Mouse (Mus musculus): ENCODE results near the gene Tlr4.

Tlr4 gene

DNA sequence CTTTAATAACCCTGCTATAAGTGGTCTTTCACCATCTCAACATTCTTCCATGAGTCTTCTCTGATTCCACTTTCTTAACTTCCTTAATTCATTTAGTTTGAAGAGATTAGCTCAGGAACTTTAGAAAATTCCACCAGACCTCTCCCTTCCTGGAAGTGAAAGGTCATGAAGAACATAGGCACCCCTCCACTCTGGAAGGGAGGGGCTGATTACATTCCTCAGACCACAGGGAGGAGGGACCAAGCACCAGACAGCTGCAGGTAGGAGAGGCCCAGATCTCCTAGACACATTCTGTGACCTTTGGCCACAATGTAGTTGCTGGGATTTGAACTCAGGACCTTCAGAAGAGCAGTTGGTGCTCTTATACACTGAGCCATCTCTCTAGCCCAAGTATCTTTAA lies 72.7 kb downstream of the Tlr4 start:
- DNase-seq (ENCODE audit: low read depth, low spot score) = no peak

DNA sequence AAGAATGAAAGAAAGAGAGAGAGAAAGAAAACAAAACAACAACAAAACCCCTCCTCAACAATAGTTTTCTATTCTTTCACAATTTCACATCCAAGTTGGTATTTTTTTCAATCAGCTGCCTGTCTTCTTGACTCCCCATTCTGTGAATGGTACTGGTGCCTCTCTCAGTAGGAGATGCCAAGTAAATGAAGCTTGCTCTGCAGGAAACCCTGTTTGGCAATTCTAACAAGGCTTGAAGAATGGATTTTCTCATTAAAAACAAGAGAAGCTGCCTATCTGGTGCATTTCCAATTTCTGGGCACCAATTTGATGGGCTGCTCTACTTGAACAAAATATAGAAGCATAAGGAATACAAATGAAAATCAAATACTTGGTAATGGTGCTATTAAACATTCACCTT lies 74.1 kb downstream of the Tlr4 start:
- no peak for DNase-seq (ENCODE audit: low read depth, low spot score)

DNA sequence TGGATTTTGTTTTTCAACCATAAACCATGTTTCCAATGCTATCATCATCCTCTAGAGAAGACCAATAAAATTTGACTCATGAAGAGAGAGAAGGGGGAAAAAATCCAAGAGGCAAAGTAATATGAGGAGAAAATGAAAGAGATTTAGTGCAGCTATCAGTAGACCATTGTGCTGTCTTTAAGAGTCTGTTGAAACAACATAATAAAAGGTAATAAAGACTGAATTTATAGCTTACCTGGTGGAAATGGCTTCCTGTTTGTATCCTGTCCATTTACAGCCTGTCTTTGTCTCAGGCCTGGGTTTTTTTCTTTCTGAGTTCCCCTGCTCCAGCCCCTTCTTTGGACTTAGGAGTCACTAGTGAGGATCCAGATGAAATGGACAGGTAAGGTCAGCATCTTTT lies 81.0 kb downstream of the Tlr4 start:
- DNase-seq (ENCODE audit: low read depth, low spot score) = no peak

DNA sequence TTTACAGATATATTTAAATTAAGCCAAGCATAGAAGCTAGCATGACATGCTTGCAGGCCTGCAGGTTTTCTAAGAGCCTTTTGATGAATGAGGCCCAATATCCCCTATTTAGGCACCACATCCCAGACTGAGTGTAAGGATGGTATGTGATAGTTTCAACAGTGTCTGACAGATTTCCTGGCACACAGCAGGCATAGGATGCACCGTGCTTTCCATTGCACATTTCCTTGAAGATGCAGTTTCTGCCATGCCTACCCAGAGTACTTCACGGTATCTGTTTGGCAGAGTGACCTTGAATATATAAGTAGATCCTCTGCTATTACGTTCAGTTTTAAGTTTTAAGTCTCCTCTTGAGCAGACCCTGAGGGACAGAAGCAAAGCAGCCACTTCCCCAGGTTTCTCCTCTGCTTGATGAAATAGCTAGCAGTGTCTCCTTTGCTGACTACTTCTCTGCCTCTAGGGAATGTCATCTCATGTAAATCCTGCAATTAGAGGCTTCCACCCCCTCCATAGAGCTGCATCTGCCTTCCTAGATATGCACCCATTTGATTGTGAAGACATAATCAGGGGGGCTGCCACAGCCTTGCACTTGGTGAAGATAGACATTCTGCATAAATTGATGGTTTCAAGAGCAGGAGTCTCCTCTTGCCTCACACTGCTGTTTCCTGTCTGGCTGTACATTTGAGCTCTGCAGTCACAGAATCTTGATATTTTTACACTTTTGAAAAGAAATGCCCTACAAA lies 92.4 kb downstream of the Tlr4 start:
- DNase-seq (ENCODE audit: low read depth, low spot score) = no peak

DNA sequence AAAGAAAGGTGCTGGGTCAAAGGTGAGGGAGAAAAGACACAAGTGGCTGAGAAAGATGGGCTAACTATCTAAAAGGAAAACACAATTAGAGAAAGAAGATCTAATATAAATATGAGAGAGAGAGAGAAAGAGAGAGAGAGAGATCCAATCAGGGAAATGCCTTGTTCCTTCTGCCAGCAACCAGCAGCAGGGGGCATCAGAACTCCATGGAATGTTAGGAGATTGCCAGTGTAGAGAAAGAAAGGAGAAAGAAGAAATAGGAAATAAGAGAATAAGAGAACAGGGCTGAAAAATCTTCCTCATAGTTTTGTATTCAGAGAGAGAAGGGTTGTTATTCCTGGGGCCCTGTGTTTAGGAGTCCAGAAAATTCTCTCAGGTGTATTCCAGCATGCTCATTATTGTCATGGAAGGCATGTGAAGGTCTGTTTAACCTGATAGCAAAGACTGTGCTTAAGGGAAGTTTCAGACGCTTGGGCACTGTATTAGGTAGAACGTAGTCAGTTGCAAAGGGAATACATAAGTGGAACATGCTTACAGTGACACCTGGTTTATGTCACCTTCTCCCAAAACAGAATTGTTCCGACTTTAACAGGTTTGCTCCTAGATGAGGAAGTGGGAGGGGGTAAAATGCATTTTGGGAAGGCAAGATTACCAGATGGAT lies 96.4 kb downstream of the Tlr4 start:
- no peak for DNase-seq (ENCODE audit: low read depth, low spot score)

DNA sequence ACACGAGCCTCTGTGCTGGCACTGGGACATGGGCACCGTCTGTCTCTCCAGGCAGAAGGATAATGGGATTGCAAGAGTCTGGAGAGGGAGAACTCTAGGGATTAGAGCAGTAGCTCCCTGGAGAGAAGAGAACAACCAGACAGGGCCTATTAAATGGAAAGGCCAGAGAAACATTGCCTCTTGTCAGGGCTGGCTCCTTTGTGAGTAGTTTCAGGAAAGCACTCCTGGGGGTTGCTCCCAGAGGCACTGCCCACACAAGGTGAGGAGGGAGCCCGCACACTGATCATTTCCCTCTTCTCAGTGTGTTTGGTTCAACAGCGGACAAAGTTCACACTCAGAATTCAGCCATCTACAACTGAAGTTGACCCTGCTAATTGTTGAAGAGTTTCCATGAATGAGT lies 98.7 kb downstream of the Tlr4 start:
- no peak for DNase-seq (ENCODE audit: low read depth, low spot score)

DNA sequence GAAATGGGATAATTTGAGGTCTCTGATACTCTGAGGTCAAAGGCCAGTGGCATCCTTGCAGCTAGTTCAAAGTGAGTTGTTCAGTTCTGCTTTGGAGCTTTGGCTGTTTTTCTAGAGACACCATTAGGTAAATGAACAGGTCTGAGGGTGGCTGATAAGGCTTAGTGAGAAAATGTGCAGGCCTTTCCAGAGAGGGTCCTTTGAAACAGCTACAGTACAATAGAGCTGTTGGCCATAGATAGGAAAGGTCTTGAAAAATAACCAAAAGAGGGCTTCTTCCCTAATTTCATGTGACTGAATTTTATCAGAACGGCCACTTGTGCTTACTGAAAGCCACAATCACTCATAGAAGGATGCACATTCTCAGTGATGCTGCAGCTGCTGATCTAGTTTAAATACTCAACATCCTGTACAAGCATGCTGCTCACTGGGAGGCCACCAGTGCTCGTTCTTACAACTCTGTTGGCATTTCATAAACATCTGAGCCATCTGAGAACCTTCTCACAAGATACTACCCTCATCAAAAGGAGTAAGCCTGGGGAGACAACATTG lies 100.2 kb downstream of the Tlr4 start:
- DNase-seq (ENCODE audit: low read depth, low spot score) = no peak

DNA sequence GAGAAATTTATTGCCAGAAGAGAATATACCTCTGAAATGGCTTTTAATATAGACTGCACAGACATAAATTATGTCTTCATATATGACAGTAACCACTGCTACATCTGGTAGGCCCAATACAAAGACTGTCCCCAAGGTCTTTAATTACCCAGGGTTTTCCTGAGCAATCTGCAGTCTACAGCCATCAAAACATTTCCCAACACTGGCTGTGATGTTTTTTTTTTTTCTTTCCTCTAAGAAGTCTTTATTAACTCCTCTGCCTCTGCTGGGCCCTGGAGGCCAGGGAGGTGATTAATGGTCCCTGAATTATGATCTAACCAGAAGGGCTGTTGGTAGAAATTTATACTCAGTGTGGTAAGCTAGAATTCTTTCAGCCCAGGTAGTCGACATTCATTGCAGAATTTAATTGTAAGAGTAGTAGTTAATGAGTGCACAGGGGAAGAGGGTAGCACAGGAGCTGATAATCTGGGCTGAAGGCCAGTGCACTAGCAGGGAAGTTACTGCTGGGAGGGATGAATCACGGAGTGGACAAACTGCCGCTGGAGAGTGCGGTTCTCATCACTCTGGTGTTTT lies 111.2 kb downstream of the Tlr4 start:
- DNase-seq (ENCODE audit: low read depth, low spot score) = no peak

DNA sequence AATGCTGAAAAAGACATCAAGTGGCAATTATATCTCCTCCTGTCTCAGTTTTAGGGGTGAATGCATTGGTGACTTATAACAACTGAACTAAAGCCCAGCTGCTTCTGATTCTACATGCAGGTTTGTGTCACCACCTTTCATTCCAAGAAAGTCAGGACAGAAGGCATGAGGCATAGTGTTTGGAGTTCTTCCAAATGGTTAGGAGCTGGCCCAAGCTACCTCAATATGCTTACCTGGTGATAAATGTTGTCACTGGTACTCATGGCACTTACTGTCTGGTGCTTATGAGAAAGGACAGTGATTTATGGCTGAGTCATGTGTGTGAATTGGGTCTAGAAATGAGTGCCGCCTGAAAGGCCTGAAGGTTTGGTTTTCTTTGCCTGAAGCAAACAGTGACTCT lies 114.5 kb downstream of the Tlr4 start:
- DNase-seq (ENCODE audit: low read depth, low spot score) = no peak

DNA sequence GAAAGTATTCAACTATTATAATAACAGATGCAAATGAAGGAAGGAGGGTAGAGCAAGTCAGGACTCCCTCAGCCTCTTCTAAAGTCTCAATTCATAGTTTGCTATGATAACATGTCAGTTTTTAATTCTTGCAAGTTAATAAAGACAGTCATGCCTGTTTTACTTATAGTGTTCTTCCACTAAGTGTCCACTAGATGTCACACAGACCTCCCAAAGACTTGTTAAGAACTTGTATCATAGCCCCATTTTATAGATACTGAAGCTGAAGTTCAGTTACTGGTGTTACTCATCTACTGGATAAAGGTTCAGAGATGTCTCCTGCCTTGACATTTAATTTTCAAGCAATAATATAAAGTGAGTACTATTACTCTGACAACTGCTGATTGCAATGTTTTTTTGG lies 116.3 kb downstream of the Tlr4 start:
- DNase-seq (ENCODE audit: low read depth, low spot score) = no peak

DNA sequence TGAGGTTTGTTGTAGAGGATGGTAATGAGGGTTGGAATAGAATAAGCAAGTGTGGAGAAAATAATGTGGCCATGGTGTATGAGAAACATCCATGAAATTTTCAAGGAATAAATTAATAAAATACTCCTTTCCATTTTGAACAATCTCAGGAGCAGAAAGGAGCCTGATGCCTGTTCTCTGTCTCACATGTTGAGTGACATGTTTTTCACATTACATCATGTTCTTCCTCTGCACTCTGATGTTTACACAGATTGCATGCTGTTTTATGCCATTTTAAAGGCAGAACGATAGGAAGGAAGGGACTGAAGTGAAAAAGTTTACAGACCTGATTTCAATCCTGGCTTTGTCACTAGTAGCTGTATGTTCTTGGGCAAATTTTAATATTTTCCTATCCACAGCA lies 120.3 kb downstream of the Tlr4 start:
- no peak for DNase-seq (ENCODE audit: low read depth, low spot score)

DNA sequence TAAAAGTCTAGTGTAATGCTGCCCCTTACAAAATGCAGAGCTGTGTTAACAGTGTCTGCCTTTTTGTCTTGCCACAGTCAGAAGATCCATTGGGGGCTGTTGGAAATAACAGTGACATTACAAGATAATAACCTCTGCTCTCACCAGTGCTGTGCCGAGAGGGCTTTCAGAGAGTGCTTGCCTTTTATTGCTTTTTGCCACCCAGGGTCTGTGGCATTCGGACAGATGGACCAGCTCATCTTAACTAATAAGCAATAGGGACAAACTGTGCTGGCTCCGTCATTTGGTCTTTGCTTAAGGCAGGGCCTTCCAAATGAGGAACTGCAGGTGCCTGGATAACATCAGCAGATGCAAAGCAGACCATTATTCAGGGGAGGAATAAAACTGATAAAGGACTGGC lies 147.5 kb downstream of the Tlr4 start:
- no peak for DNase-seq (ENCODE audit: low read depth, low spot score)

Data from c-Kit-negative CD71-positive TER-119-positive erythroid progenitor cells, embryonic 14.5 days (primary cell).